30 mouse cellular contexts compared by ENCODE assay signal in genomic region chr4:149159891-149160290, GRCm38 (mm10). TPM values are rescaled to one million over a fixed set of nuclear protein-coding genes. Genes with fewer than 3 reads are reported as not detected.
"Had no signal": no experiment of that assay in that cellular context is flagged by ENCODE, and none has a peak within 500 bp of the region (broad histone marks: within the 10 kb centered on the region; RNA-seq: fewer than 3 reads in every experiment).

No protein-coding gene starts in this region.

- DNase-seq: gastrocnemius, adult 2 months; gastrocnemius, postnatal 10 days; gastrocnemius, postnatal 25 days; heart, adult 2 months; heart, postnatal 4 days; kidney, adult 18-20 months; kidney, adult 8-10 months; kidney, postnatal 10 days; kidney, postnatal 25 days; kidney, postnatal 4 days; left cerebral cortex, postnatal 4 days; liver, embryonic 13.5 days had no signal

- H3K27me3 ChIP-seq: heart, embryonic 13.5 days; heart, embryonic 15.5 days; hindbrain, embryonic 12.5 days; intestine, embryonic 15.5 days; limb, embryonic 13.5 days; limb, embryonic 15.5 days; liver, embryonic 13.5 days had no signal

- H3K4me3 ChIP-seq: gastrocnemius, adult 2 months; heart, adult 2 months; heart, embryonic 13.5 days; heart, embryonic 15.5 days; hindbrain, embryonic 10.5 days; hindbrain, embryonic 12.5 days; intestine, embryonic 15.5 days; layer of hippocampus, adult 2 months; left cerebral cortex, adult 2 months; limb, embryonic 13.5 days; limb, embryonic 15.5 days; liver, embryonic 13.5 days had no signal

- H3K9me3 ChIP-seq: heart, embryonic 15.5 days; hindbrain, embryonic 12.5 days; intestine, embryonic 15.5 days; limb, embryonic 13.5 days; limb, embryonic 15.5 days; liver, embryonic 13.5 days had no signal

- H3K9ac ChIP-seq: heart, embryonic 13.5 days; heart, embryonic 15.5 days; hindbrain, embryonic 12.5 days; hindbrain, embryonic 14.5 days; intestine, embryonic 15.5 days; limb, embryonic 13.5 days; limb, embryonic 15.5 days; liver, embryonic 13.5 days had no signal

- H3K27ac ChIP-seq: gastrocnemius, adult 2 months; heart, adult 2 months; heart, embryonic 13.5 days; heart, embryonic 15.5 days; hindbrain, embryonic 10.5 days; hindbrain, embryonic 12.5 days; hindbrain, embryonic 14.5 days; intestine, embryonic 15.5 days; layer of hippocampus, adult 2 months; left cerebral cortex, adult 2 months; limb, embryonic 13.5 days; limb, embryonic 15.5 days; liver, embryonic 13.5 days had no signal

- ATAC-seq: hindbrain, embryonic 16.5 days; inflammation-experienced regulatory T-cells, adult 6 months; intestine, embryonic 15.5 days; intestine, postnatal 0 days had no signal

- H3K4me1 ChIP-seq: hindbrain, embryonic 12.5 days; intestine, embryonic 15.5 days; limb, embryonic 13.5 days had no signal

RNA-seq across cellular contexts. Expression of gene Cort, which starts 33.3 kb away (rescaled TPM):
- total RNA-seq: granulocyte monocyte progenitor cell, adult 5-6 weeks; liver, adult 2 months had no signal
- polyA plus RNA-seq: heart, adult 2 months; heart, embryonic 13.5 days; heart, postnatal 0 days; intestine, embryonic 15.5 days; intestine, postnatal 0 days; kidney, embryonic 14.5 days; limb, embryonic 11.5 days; limb, embryonic 15.5 days; liver, adult 2 months; liver, embryonic 13.5 days had no signal
